Mouse (Mus musculus) heart, embryonic 13.5 days (tissue): ENCODE measurements around the gene Tbx2. TPM values are rescaled to one million over a fixed set of nuclear protein-coding genes. Genes with fewer than 3 reads are reported as not detected.

Experiments used
- ATAC-seq: fragments of 200-750 bp; cut with Nextera tagmentation; 2 replicates; pipeline ENCODE4 v1.8.0; 2017; ENCODE audit warnings: moderate TSS enrichment; ENCODE audit not compliant: insufficient number of reproducible peaks, low FRiP score, low TSS enrichment; ENCODE audit errors: extremely low read depth
- H3K27ac ChIP-seq: fragments of 300-500 bp; sonication (generic); replicated peaks from 2 replicates; pipeline ENCODE4 v1.5.1; 2015; ENCODE audit warnings: moderate library complexity, mild to moderate bottlenecking, inconsistent platforms
- H3K27me3 ChIP-seq: fragments of 300-500 bp; sonication (generic); replicated peaks from 2 replicates; pipeline ENCODE4 v1.6.1; 2015; ENCODE audit warnings: mild to moderate bottlenecking, inconsistent platforms
- H3K36me3 ChIP-seq: fragments of 300-500 bp; sonication (generic); 2 replicates; pipeline ENCODE4 v1.6.1; 2015; ENCODE audit warnings: mild to moderate bottlenecking, inconsistent platforms
- H3K4me1 ChIP-seq: fragments of 300-500 bp; sonication (generic); 2 replicates; pipeline ENCODE4 v1.6.1; 2015; ENCODE audit warnings: inconsistent platforms
- H3K4me2 ChIP-seq: fragments of 300-500 bp; sonication (generic); 2 replicates; pipeline ENCODE4 v1.6.1; 2015; ENCODE audit warnings: inconsistent platforms, mild to moderate bottlenecking, moderate library complexity
- H3K4me3 ChIP-seq: fragments of 300-500 bp; sonication (generic); 2 replicates; pipeline ENCODE4 v1.5.1; 2015; ENCODE audit warnings: moderate library complexity, mild to moderate bottlenecking, inconsistent platforms
- H3K9ac ChIP-seq: fragments of 300-500 bp; sonication (generic); 2 replicates; pipeline ENCODE4 v1.6.1; 2015; ENCODE audit warnings: inconsistent platforms, mild to moderate bottlenecking, moderate library complexity
- H3K9me3 ChIP-seq: fragments of 300-500 bp; sonication (generic); 2 replicates; pipeline ENCODE4 v1.6.1; 2016; ENCODE audit warnings: inconsistent platforms
- WGBS: fragments of 180-500 bp; shearing (Covaris S2); methylation state at CpG from one replicate; pipeline ENCODE4 v1.1.7; 2015; ENCODE audit warnings: mixed read lengths; 5-methylcytosine and 5-hydroxymethylcytosine counted together
- polyA plus RNA-seq: library from polyadenylated mRNA; unstranded; fragments of >200 nt; fragmentation: Nextera tagmentation; extraction: Ambion mirVana; gene quantifications from 2 replicates; pipeline ENCODE4 v1.2.1, GENCODE M21; 2015

Tbx2 gene
- polyA plus RNA-seq, 1 experiment from 2014 or later, result 2.9 TPM

DNA sequence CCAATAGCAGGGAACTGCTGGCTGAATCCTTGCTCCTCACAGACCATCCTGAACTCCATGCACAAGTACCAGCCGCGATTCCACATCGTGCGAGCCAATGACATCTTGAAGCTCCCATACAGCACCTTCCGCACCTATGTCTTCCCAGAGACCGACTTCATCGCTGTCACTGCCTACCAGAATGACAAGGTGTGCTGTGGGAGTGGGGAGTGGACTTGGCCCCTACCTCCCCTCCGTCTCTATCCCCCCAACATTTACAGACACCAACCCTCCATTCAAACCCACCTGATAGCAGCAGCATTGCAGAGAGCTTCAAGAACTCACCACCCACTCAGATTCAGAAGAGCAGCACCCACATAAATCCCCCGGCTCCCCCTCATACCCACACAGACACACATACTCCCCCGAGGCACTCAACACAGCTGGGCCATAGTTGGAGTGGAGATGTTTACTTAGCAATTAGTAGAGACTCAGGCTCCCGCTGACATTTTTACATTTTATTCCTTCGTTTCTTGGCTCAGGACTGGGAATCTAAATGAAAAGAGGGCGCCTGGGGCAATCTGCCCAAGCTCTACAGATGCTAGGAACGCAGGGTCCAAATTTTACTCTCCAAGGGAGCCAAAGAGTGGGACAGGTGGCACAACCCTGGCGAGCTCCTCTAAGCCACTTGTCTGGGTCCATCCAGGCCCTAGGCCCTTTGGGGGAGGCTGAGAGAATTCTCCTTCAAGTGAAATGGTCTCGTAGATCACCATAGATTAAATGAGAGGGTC, 3.6 kb downstream of the Tbx2 start:
- H3K27me3 ChIP-seq, result peaks cover 97% of the 10 kb centered on the region
- 30% methylated on average over 16 of the region's 16 CpGs for WGBS

DNA sequence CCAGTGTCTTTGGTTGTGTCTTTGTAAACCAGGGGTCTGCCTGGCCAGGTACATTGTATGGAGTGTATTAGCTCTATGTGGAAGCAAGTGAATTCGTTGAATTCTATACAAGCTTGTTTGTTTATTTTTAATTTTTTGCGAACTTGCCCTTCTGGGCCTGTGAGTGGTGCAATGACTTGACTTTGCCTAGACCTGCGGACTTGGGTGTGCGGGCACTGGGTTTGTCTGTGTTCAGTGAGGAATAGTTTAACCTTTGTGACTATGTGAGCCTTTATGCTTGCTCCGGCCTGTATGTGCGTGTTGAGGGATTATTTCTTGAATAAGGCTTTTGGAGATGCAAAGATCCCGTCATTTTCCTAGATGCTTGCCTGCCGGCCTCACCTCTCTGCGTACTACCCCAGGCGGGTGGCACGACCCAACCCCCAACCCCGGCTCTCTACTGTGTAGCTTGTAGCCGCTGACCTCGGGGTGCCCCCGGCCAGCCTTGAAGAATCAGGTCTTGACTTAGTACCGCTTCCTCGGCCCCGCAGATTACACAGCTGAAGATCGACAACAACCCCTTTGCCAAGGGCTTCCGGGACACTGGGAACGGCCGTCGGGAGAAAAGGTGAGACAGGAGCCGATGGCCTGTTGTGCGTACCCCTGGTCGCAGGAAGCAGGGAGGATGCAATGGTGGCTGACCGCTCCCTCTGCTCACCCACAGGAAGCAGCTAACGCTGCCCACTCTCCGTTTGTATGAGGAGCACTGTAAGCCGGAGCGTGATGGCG, 4.4 kb downstream of the Tbx2 start:
- 10% methylated on average over 32 of the region's 32 CpGs for WGBS
- H3K4me2 ChIP-seq, result peak overlapping the region; percentile 88
- H3K36me3 ChIP-seq, result no peaks in the 10 kb centered on the region
- H3K4me3 ChIP-seq, result peak overlapping the region; percentile 73
- peaks cover 96% of the 10 kb centered on the region for H3K27me3 ChIP-seq
- H3K9ac ChIP-seq, result peak overlapping the region; percentile 90
- H3K27ac ChIP-seq, result no peak overlapping the region; the same call in 1 of the 2 replicates
- no peaks in the 10 kb centered on the region for H3K9me3 ChIP-seq
- ATAC-seq, result no peak
- peaks cover 46% of the 10 kb centered on the region for H3K4me1 ChIP-seq

More for the DNA sequence above, 3.6 kb downstream of the Tbx2 start:
- peaks cover 46% of the 10 kb centered on the region for H3K4me1 ChIP-seq
- H3K27ac ChIP-seq, result peak overlapping the region; percentile 14; the same call in 1 of the 2 replicates
- peak overlapping the region; percentile 90 for H3K9ac ChIP-seq
- ATAC-seq, result no peak
- no peaks in the 10 kb centered on the region for H3K36me3 ChIP-seq
- peak overlapping the region; percentile 73 for H3K4me3 ChIP-seq
- H3K4me2 ChIP-seq, result peak overlapping the region; percentile 88
- H3K9me3 ChIP-seq, result no peaks in the 10 kb centered on the region

DNA sequence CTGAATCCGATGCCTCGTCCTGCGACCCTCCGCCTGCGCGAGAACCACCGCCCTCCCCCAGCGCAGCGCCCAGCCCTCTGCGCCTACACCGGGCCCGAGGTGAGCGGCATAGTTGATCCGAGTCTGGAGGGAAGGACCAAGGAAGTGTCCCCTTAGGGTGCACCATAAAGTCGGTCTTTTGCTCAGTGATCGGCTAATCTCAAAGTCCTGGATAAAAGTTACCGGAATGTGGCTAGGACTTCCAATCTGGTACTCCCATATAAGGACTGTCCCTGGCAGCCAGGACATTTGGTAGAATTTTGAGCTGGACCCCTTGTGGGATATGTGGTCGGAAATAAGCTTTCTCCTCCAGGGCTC, 4.9 kb downstream of the Tbx2 start:
- H3K4me1 ChIP-seq, result peaks cover 44% of the 10 kb centered on the region
- no peaks in the 10 kb centered on the region for H3K36me3 ChIP-seq
- WGBS, result 3% methylated on average over 18 of the region's 18 CpGs
- peaks cover 96% of the 10 kb centered on the region for H3K27me3 ChIP-seq
- peak overlapping the region; percentile 90 for H3K9ac ChIP-seq
- H3K4me2 ChIP-seq, result peak overlapping the region; percentile 88
- peak overlapping the region; percentile 73 for H3K4me3 ChIP-seq
- no peak overlapping the region; the same call in 1 of the 2 replicates for H3K27ac ChIP-seq
- H3K9me3 ChIP-seq, result no peaks in the 10 kb centered on the region
- ATAC-seq, result no peak

DNA sequence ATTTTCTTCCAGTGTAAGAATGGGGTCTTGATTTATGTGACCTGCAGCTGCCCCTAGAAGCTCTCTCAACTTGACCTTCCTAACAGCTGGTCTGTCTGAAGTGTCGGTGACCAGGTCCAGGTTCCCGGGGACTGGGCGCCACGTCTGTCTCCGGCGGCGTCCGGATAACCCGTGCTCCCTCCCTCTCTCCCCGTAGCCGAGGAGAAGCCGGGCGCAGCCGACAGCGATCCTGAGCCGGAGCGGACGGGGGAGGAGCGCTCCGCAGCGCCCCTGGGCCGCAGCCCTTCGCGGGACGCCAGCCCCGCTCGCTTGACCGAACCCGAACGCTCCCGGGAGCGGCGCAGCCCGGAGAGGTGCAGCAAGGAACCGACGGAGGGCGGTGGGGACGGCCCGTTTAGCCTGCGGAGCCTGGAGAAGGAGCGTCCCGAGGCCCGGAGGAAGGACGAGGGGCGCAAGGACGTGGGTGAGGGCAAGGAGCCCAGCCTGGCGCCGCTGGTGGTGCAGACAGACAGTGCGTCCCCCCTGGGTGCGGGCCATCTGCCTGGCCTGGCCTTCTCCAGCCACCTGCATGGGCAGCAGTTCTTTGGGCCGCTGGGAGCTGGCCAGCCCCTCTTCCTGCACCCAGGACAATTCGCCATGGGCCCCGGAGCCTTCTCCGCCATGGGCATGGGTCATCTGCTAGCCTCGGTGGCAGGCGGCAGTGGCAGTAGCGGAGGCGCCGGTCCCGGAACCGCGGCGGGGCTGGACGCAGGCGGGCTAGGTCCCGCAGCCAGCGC, 5.5 kb downstream of the Tbx2 start:
- 3% methylated on average over 63 of the region's 67 CpGs for WGBS
- H3K4me1 ChIP-seq, result peaks cover 45% of the 10 kb centered on the region
- peak overlapping the region; percentile 73 for H3K4me3 ChIP-seq
- H3K36me3 ChIP-seq, result no peaks in the 10 kb centered on the region
- peak overlapping the region; percentile 90 for H3K9ac ChIP-seq
- H3K4me2 ChIP-seq, result peak overlapping the region; percentile 88
- no peaks in the 10 kb centered on the region for H3K9me3 ChIP-seq
- H3K27ac ChIP-seq, result peak overlapping the region; percentile 40
- peaks cover 96% of the 10 kb centered on the region for H3K27me3 ChIP-seq
- no peak for ATAC-seq

DNA sequence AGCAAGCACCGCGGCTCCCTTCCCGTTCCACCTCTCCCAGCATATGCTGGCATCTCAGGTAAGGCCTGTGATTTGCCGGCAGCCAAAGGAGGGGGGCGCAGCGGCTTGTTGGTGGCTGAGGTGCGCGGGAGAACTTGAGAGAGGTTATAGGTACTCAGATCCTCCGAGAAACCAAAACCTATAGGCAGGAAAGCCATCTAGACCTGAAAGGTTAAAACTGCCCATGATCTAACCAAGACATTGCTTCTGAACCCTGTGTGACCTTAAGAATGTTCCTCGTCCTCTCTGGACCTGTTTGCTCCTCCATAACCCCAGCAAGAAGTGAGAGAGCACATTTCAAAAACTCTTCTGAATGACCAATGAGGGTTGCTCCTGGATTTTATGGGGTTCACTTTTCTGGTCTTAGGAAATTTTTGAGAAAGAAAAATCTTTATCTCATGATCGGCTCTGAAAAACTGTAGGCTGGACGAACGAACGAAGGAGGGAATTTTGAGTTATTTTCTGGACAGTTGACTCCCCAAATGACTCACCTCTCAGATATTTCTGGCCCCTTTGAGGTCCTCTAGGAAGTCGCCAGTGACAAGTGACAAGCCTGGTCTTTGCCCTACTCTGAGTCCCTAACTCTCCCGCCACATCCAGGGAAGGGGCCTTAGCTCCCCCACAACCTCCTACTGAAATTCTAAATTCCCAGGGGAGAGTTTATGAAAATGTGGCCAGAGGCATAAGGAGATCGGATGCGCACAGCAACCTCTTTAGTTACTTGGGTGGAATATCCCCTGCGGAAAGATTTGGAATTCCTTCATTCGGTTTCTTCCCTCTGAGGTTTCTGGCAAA, 6.3 kb downstream of the Tbx2 start:
- peak overlapping the region; percentile 40 for H3K27ac ChIP-seq
- peaks cover 52% of the 10 kb centered on the region for H3K4me1 ChIP-seq
- 17% methylated on average over 20 of the region's 20 CpGs for WGBS
- no peaks in the 10 kb centered on the region for H3K36me3 ChIP-seq
- peak overlapping the region; percentile 73 for H3K4me3 ChIP-seq
- H3K4me2 ChIP-seq, result peak overlapping the region; percentile 88
- peak overlapping the region; percentile 90 for H3K9ac ChIP-seq
- H3K9me3 ChIP-seq, result no peaks in the 10 kb centered on the region
- no peak for ATAC-seq
- peaks cover 93% of the 10 kb centered on the region for H3K27me3 ChIP-seq

DNA sequence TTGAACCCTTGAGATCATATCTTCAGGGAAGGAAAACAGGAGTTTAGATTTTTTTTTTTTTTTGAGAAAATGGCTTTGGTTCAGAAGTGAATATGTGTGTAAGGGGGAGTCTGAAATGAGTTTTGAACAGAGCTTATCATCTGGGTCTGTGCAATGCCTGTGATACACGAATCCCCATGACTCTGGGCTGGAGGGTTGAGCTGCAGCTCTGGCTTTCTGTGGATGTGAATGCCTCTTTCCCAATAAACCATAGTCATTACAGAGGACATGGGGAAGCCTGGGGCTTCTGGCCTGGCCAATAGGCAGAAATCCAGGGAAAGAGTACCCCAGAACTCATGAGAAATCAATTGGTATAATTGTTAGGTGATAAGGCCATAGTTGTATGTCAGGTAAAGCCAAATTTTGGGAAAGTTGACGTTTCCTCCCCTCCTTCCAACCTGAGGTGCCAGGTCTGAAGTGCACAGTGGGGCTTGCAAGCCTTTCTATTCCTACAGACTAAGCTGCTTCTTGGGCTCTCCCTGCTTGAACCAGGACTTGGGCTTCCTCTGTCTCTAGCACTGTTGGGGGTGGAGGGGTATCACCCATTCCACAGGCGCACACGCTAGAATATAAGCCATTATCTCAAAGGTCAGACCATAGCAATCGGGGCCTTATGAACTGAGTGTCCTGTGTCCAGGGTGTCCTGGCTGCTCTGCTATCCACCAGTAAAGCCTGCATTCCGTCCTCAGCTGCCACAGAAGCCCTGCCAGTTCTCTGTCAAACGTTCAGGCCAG, 7.1 kb downstream of the Tbx2 start:
- H3K9me3 ChIP-seq, result no peaks in the 10 kb centered on the region
- WGBS, result 27% methylated on average over 7 of the region's 7 CpGs
- peak overlapping the region; percentile 90 for H3K9ac ChIP-seq
- H3K4me2 ChIP-seq, result peak overlapping the region; percentile 88
- peaks cover 85% of the 10 kb centered on the region for H3K27me3 ChIP-seq
- H3K27ac ChIP-seq, result 0 out of 2 replicates have a peak overlapping the region, but pooled peaks have one; percentile 20
- no peak for ATAC-seq
- peak overlapping the region; percentile 73 for H3K4me3 ChIP-seq
- peaks cover 55% of the 10 kb centered on the region for H3K4me1 ChIP-seq
- no peaks in the 10 kb centered on the region for H3K36me3 ChIP-seq

DNA sequence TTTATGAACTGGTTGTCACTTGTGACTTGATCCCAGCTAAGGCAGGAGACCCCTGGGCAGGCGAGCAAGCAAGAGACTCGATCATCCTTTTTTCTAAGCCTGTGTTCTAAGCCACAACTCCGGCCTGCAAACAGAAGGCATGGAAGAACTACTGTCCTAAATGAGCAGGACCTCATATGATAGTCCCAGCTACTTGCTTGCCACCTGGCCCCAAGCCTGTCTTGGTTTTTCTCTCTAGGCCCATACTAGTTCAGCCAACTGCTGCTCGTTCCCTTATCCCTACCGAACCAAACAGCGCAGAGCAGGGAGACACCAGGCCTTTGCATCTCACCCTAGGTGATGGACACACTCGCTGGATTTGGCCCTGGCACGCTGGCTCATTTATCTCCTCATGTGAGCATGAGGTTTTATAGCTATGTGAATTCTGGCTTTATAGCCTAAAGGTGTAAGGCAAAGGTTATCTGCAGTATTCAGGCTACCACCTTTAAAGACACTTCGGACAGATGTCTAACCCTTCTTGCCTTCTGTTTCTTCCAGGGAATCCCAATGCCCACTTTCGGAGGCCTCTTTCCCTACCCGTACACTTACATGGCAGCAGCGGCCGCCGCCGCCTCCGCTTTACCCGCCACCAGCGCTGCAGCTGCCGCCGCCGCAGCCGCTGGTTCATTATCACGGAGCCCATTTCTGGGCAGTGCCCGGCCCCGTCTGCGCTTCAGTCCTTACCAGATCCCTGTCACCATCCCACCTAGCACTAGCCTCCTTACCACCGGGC, 7.9 kb downstream of the Tbx2 start:
- Histone ChIP-seq H3K4me1 (peaks cover 59% of the 10 kb centered on the region), H3K9ac (peak overlapping the region; percentile 90), H3K4me3 (peak overlapping the region; percentile 73), H3K4me2 (peak overlapping the region; percentile 88), H3K27me3 (peaks cover 82% of the 10 kb centered on the region), H3K27ac (0 out of 2 replicates have a peak overlapping the region, but pooled peaks have one; percentile 20), H3K36me3 (no peaks in the 10 kb centered on the region), H3K9me3 (no peaks in the 10 kb centered on the region)
- 28% methylated on average over 27 of the region's 27 CpGs for WGBS
- no peak for ATAC-seq

DNA sequence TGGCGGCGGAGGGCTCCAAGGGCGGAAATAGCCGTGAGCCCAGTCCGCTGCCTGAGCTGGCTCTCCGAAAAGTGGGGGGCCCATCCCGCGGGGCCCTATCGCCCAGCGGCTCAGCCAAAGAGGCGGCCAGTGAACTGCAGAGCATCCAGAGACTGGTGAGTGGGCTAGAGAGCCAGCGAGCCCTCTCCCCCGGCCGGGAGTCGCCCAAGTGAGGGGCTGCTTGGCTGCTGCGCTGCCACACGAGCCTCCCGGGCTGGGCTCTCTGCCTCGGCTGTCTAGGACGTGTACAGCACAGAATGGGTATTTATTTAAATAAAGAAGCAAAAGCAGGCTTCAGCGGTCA, 8.4 kb downstream of the Tbx2 start:
- Histone ChIP-seq H3K9me3 (no peaks in the 10 kb centered on the region), H3K36me3 (no peaks in the 10 kb centered on the region), H3K27me3 (peaks cover 82% of the 10 kb centered on the region), H3K27ac (0 out of 2 replicates have a peak overlapping the region, but pooled peaks have one; percentile 3), H3K4me1 (peaks cover 59% of the 10 kb centered on the region), H3K9ac (peak overlapping the region; percentile 90), H3K4me3 (peak overlapping the region; percentile 73), H3K4me2 (peak overlapping the region; percentile 88)
- 12% methylated on average over 21 of the region's 21 CpGs for WGBS
- no peak for ATAC-seq

DNA sequence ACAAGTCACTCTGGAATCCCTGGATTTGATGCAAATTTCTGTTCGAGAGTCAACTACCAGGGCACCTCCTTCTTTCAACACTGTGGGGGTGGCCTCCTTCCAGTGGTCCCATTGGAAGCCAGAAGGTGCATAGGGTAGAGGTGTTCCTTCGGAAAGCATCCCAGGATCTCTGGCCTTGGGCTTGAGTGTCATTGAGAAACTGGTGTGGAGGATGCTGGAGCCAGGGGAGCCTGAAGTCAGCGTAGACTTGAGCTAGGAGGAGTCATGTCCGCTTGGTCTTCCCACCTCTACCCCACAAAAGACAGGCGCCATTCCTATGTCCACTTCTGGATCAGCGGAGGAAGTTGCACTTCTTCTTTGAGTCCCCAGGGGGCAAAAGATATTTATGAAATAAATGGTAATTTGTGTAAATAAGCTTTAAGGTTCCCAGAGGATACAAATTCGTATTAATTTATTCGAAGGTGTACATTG, 8.9 kb downstream of the Tbx2 start:
- H3K36me3 ChIP-seq, result no peaks in the 10 kb centered on the region
- peaks cover 59% of the 10 kb centered on the region for H3K4me1 ChIP-seq
- WGBS, result 28% methylated on average over 8 of the region's 8 CpGs
- H3K4me3 ChIP-seq, result peak overlapping the region; percentile 73
- H3K27ac ChIP-seq, result 0 out of 2 replicates have a peak overlapping the region, but pooled peaks have one; percentile 3
- H3K27me3 ChIP-seq, result peaks cover 82% of the 10 kb centered on the region
- ATAC-seq, result no peak
- peak overlapping the region; percentile 90 for H3K9ac ChIP-seq
- H3K9me3 ChIP-seq, result no peaks in the 10 kb centered on the region
- H3K4me2 ChIP-seq, result peak overlapping the region; percentile 88
